Mouse (Mus musculus) kidney, adult 2 months (tissue): ENCODE results near the gene Tmem81. TPM values are rescaled to one million over a fixed set of nuclear protein-coding genes. Genes with fewer than 3 reads are reported as not detected.

Source experiments
- DNase-seq: peaks from one replicate; pipeline ENCODE4 v3.0.0; 2021
- H3K27ac ChIP-seq: fragments of 200-500 bp; 2 replicates; pipeline ENCODE4 v1.5.1; 2012; ENCODE audit warnings: low read depth, low read length, control low read depth, inconsistent platforms; ENCODE audit not compliant: insufficient read depth
- H3K27me3 ChIP-seq: fragments of 200-500 bp; replicated peaks from 2 replicates; pipeline ENCODE4 v1.6.1; 2012; ENCODE audit warnings: mild to moderate bottlenecking, moderate library complexity, low read length, inconsistent platforms; ENCODE audit not compliant: control insufficient read depth, insufficient read depth
- H3K36me3 ChIP-seq: fragments of 200-500 bp; 2 replicates; pipeline ENCODE4 v1.6.1; 2012; ENCODE audit warnings: mild to moderate bottlenecking, moderate library complexity, low read length, inconsistent platforms; ENCODE audit not compliant: control insufficient read depth, insufficient read depth
- H3K4me1 ChIP-seq: fragments of 200-500 bp; 2 replicates; pipeline ENCODE4 v1.6.1; 2011; ENCODE audit warnings: low read length; ENCODE audit not compliant: control insufficient read depth, insufficient read depth
- H3K4me3 ChIP-seq: fragments of 200-500 bp; 2 replicates; pipeline ENCODE4 v1.5.1; 2011; ENCODE audit warnings: mild to moderate bottlenecking, low read depth, low read length, control low read depth; ENCODE audit not compliant: insufficient read depth
- CTCF ChIP-seq: fragments of 200-500 bp; conservative IDR thresholded peaks from 2 replicates; pipeline ENCODE4 v1.5.1; 2011; ENCODE audit warnings: low read depth, mild to moderate bottlenecking, control low read depth, low read length, moderate library complexity, mixed read lengths; ENCODE audit not compliant: insufficient read depth, insufficient read length
- POLR2A ChIP-seq: fragments of 200-500 bp; IDR thresholded peaks from one replicate; pipeline ENCODE4 v1.6.1; 2011; ENCODE audit warnings: low read depth, low read length, control low read depth
- WGBS: fragments of 180-500 bp; shearing (Covaris S2); methylation state at CpG from one replicate; pipeline ENCODE4 v1.1.7; 2018; 5-methylcytosine and 5-hydroxymethylcytosine counted together
- polyA plus RNA-seq: library from polyadenylated mRNA; depleted of rRNA; stranded (reverse); fragments of >200 nt; gene quantifications from 2 replicates; pipeline ENCODE4 v1.2.3, GENCODE M21; 2012

Gene Tmem81
- polyA plus RNA-seq, 1 experiment, result 2.0 TPM

- Histone ChIP-seq H3K36me3 (no peaks in the 10 kb centered on the region), H3K4me3 (no peak overlapping the region), H3K27ac (no peak overlapping the region), H3K27me3 (no peaks in the 10 kb centered on the region), H3K4me1 (peaks cover 9% of the 10 kb centered on the region; the same call in 1 of the 2 replicates)
- DNase-seq, result no peak
- TF ChIP-seq POLR2A (no peak), CTCF (no peak)
- WGBS, result 92% methylated on average over 1 of the region's 1 CpGs
Measured at GRCm38 (mm10) chr1:132474496-132474895, 31.5 kb upstream of the Tmem81 start.

- no peak for DNase-seq
- Histone ChIP-seq H3K4me1 (peaks cover 9% of the 10 kb centered on the region; the same call in 1 of the 2 replicates), H3K27ac (peak overlapping the region; percentile 41), H3K36me3 (no peaks in the 10 kb centered on the region), H3K4me3 (peak overlapping the region; percentile 94), H3K27me3 (no peaks in the 10 kb centered on the region)
- 4% methylated on average over 9 of the region's 9 CpGs for WGBS
- TF ChIP-seq CTCF, result no peak
- no peak for TF ChIP-seq POLR2A
Measured at GRCm38 (mm10) chr1:132476575-132476927, 29.5 kb upstream of the Tmem81 start.

- DNase-seq, result peak; percentile 93
- Histone ChIP-seq H3K27ac (peak within 1 kb of the TSS; percentile 79), H3K4me3 (peak within 1 kb of the TSS; percentile 94), H3K4me1 (peaks cover 9% of the 10 kb centered on the region; the same call in 1 of the 2 replicates), H3K36me3 (no peaks in the 10 kb centered on the region), H3K27me3 (no peaks in the 10 kb centered on the region)
- TF ChIP-seq CTCF, result 0 out of 2 replicates have a peak, but pooled peaks have one; percentile 9
- no peak for TF ChIP-seq POLR2A
- WGBS, result under 1% methylated on average over 43 of the region's 43 CpGs
Measured at GRCm38 (mm10) chr1:132476928-132477691, 28.9 kb upstream of the Tmem81 start, which contains the start of gene Rbbp5. Gene Rbbp5, plus strand, starts transcription at chr1:132477365.

DNA sequence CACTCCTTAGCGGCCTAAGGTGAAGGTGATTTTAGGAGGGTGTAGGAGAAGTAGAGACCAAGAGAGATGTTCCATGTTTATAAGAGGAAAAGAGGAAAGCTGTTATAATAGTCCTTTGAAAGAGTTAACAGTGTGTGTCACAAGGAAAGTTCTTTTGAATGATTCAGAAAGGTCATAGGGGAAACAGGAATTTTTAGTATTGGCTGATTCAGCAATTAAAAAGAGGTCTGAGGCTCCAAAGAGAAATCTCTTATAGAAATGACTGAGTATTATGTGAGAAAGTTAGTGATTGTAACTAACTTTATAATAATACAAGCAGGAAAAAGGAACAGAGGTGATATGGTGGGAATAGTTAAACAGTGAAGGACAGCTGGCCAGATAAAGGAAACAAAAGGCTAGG lies 26.6 kb upstream of the Tmem81 start:
- TF ChIP-seq CTCF, result no peak
- TF ChIP-seq POLR2A, result no peak
- Histone ChIP-seq H3K4me3 (no peak overlapping the region), H3K36me3 (no peaks in the 10 kb centered on the region), H3K4me1 (peaks cover 9% of the 10 kb centered on the region; the same call in 1 of the 2 replicates), H3K27ac (no peak overlapping the region), H3K27me3 (no peaks in the 10 kb centered on the region)
- 76% methylated on average over 1 of the region's 1 CpGs for WGBS
- DNase-seq, result no peak

- TF ChIP-seq POLR2A (no peak), CTCF (no peak)
- Histone ChIP-seq H3K36me3 (no peaks in the 10 kb centered on the region; the same call in 1 of the 2 replicates), H3K4me3 (no peak overlapping the region), H3K4me1 (peaks cover 6% of the 10 kb centered on the region; the same call in 1 of the 2 replicates), H3K27me3 (no peaks in the 10 kb centered on the region), H3K27ac (no peak overlapping the region)
- WGBS, result 81% methylated on average over 2 of the region's 2 CpGs
- no peak for DNase-seq
Measured at GRCm38 (mm10) chr1:132481619-132482018, 24.4 kb upstream of the Tmem81 start.

GRCm38 (mm10) chr1:132483234-132483633 lies 22.8 kb upstream of the Tmem81 start:
- DNase-seq, result no peak
- TF ChIP-seq POLR2A (no peak), CTCF (no peak)
- no peaks in the 10 kb centered on the region; the same call in 1 of the 2 replicates for H3K36me3 ChIP-seq
- H3K27ac ChIP-seq, result no peak overlapping the region
- no peak overlapping the region for H3K4me3 ChIP-seq
- H3K4me1 ChIP-seq, result peaks cover 2% of the 10 kb centered on the region; the same call in 1 of the 2 replicates
- WGBS, result 82% methylated on average over 3 of the region's 3 CpGs
- H3K27me3 ChIP-seq, result no peaks in the 10 kb centered on the region

GRCm38 (mm10) chr1:132483759-132484158 lies 22.3 kb upstream of the Tmem81 start:
- no peaks in the 10 kb centered on the region; the same call in 1 of the 2 replicates for H3K36me3 ChIP-seq
- H3K4me1 ChIP-seq, result no peaks in the 10 kb centered on the region
- TF ChIP-seq POLR2A (no peak), CTCF (no peak)
- no peak overlapping the region for H3K4me3 ChIP-seq
- WGBS, result 79% methylated on average over 6 of the region's 6 CpGs
- H3K27ac ChIP-seq, result no peak overlapping the region
- no peak for DNase-seq
- H3K27me3 ChIP-seq, result no peaks in the 10 kb centered on the region
